Mouse (Mus musculus): ENCODE measurements around the gene Tspyl1.
A peak's percentile ranks its signal among the peaks of the same experiment; 100 is the strongest.

The Tspyl1 gene

GRCm38 (mm10) chr10:34300368-34300767 is 18.4 kb downstream of the Tspyl1 start:
- no peak for DNase-seq

DNA sequence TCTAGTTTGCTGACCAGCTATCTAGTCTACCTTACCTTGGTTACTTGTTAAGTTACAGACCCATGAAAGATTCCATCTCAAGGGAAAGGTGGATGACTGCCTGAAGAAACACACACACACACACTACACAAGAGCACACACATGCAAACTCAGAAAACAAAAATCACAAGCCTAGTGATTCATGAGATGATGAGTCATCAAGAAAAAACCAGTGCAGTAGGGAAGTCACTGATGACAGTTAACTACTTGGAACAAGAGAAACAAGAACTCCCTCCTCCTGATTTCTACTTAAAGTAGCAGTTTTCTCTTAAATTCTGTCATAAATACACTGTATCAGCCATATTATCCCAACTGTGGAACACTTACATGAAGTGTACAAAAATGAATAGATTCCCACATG is 25.1 kb downstream of the Tspyl1 start:
- no peak for DNase-seq

- DNase-seq, result no peak
Measured at GRCm38 (mm10) chr10:34309915-34310685, 28.1 kb downstream of the Tspyl1 start.

DNA sequence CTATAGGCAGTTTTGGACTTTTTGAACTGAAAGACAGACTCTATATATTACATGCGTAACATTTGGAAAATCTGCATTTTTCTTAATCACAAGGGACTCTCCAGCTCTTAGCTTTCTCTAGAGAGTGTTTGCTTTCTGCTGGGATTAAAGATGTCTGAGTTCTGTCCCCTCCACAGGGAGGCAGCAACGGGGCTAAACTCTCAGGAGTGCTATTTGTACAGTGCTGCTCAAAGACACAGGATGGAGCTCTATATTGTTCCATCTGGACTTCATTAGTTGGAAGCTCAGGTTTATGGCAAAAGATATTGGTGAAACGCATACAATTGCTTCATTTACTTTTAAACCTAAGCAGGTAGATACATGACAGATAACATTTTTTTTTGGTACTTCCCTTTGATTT is 30.5 kb downstream of the Tspyl1 start:
- no peak for DNase-seq

- DNase-seq, result no peak
Measured at GRCm38 (mm10) chr10:34316571-34317216, 34.7 kb downstream of the Tspyl1 start.

DNA sequence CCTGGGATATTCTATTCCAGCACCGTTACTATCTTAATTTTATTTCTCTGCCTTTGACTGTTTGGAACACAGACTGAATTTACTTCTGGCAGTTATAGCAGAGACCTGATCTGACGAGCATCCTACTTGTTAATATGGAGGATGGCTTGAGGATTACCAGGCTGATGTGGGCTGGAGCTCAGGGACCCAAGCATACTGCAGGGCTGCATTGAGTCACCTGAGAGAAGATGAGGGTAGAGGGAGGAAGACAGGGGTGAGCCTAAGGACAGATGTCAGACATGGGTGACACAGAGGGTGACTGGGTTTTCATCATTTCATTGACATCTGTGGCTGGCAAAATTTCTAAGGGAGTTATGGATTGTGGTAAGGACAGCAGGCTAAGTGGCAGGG is 35.2 kb downstream of the Tspyl1 start:
- DNase-seq, result no peak

GRCm38 (mm10) chr10:34320809-34321208 is 38.8 kb downstream of the Tspyl1 start:
- no peak for DNase-seq

DNA sequence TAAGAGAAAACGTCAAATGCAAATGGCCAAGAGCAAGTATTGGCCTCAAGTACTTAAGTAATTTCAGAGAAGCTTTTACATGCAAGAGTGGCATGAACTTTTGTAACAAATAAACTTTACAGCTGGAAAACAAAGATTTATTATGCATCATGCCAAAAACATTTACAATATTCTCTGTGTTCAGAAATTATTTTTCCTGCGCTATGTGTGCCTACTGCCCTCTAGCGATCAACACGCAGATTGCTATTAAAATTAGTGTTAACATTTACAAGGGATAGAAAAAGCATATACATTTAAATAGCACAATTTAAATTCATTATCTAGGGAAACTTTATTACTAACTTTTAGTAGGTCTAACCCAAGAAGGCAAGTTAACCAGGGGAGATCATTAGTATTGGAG is 44.7 kb downstream of the Tspyl1 start:
- peak in 1 of 2 experiments; percentile 17 for DNase-seq

- DNase-seq, result no peak
Measured at GRCm38 (mm10) chr10:34327144-34327543, 45.2 kb downstream of the Tspyl1 start.

DNA sequence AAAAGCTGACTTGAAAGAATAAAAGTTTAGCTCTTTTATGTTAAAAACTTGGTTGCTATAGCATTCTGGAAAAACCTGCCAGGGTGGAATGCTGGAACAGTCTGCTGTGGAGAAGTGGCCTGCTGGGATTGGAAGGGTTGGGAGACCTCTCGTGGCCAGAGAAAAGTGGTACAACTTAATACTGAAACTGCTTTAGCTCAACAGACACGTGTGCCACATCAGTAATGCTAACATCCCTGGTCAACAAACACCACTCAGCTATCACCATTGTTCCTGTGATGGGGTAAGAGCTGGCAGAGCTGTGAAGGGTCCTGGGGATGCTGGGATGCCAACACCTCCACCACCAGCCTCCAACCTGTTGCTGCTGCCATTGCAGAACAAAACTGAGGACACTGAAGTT is 46.3 kb downstream of the Tspyl1 start:
- DNase-seq, result peak; percentile 50 to 67
